Mouse (Mus musculus) 3134 (cell line): ENCODE measurements around the gene Nfic.
A peak's percentile ranks its signal among the peaks of the same experiment; 100 is the strongest.

Source experiments
- DNase-seq: peaks from one replicate; pipeline ENCODE4 v3.0.0-alpha.2; 2011; ENCODE audit warnings: low spot score; ENCODE audit not compliant: insufficient read length; ENCODE audit errors: extremely low read depth

Gene Nfic

GRCm38 (mm10) chr10:81365672-81366476, 89.6 kb downstream of the Nfic start, which contains the start of gene 4930404N11Rik:
Gene 4930404N11Rik, minus strand, starts transcription at chr10:81365816.
- DNase-seq: peak; percentile 57

GRCm38 (mm10) chr10:81365073-81365472, 90.4 kb downstream of the Nfic start:
- DNase-seq: no peak

GRCm38 (mm10) chr10:81364666-81365065, 90.8 kb downstream of the Nfic start:
- peak; percentile 61 for DNase-seq

GRCm38 (mm10) chr10:81363436-81364346, 91.7 kb downstream of the Nfic start:
- no peak for DNase-seq

- DNase-seq: no peak
Observed at GRCm38 (mm10) chr10:81362336-81362949, 93.0 kb downstream of the Nfic start.

- no peak for DNase-seq
Observed at GRCm38 (mm10) chr10:81360721-81361120, 94.7 kb downstream of the Nfic start.

GRCm38 (mm10) chr10:81358841-81359240, 96.6 kb downstream of the Nfic start:
- no peak for DNase-seq

GRCm38 (mm10) chr10:81358209-81358608, 97.2 kb downstream of the Nfic start:
- no peak for DNase-seq

GRCm38 (mm10) chr10:81356991-81357844, 98.2 kb downstream of the Nfic start, which contains the start of gene Mfsd12:
Gene Mfsd12, plus strand, starts transcription at chr10:81357491.
- DNase-seq: peak; percentile 87

GRCm38 (mm10) chr10:81356352-81356990, 99.0 kb downstream of the Nfic start:
- DNase-seq: no peak

- no peak for DNase-seq
Observed at GRCm38 (mm10) chr10:81355533-81355932, 99.9 kb downstream of the Nfic start.

- no peak for DNase-seq
Observed at GRCm38 (mm10) chr10:81354738-81355477, 100.5 kb downstream of the Nfic start.

- DNase-seq: no peak
Observed at GRCm38 (mm10) chr10:81351678-81352291, 103.7 kb downstream of the Nfic start.

- peak; percentile 100 for DNase-seq
Observed at GRCm38 (mm10) chr10:81350351-81351063, 104.9 kb downstream of the Nfic start, which contains the start of gene Hmg20b. Gene Hmg20b, minus strand, starts transcription at chr10:81350480.

- no peak for DNase-seq
Observed at GRCm38 (mm10) chr10:81349961-81350350, 105.5 kb downstream of the Nfic start.

GRCm38 (mm10) chr10:81349146-81349545, 106.3 kb downstream of the Nfic start:
- DNase-seq: peak; percentile 72

GRCm38 (mm10) chr10:81346453-81347067, 108.9 kb downstream of the Nfic start:
- no peak for DNase-seq
